Mouse (Mus musculus): ENCODE measurements around the gene Anapc16. TPM values are rescaled to one million over a fixed set of nuclear protein-coding genes. Genes with fewer than 3 reads are reported as not detected.
"Not testable (repeated sequence)": the region's sequence is repeated elsewhere in the genome, so short reads cannot be mapped to it uniquely, and the experiment has no call there.

The Anapc16 gene
- polyA plus RNA-seq, 1 experiment from 2014 or later = 84.7 TPM

GRCm38 (mm10) chr10:60002203-60002602, 732 bp downstream of the Anapc16 start:
- Histone ChIP-seq H3K4me2 (peak overlapping the region; percentile 86), H3K27me3 (replicated peaks) (no peaks in the 10 kb centered on the region), H3K9me3 (replicated peaks) (no peaks in the 10 kb centered on the region), H3K36me3 (peaks cover 7% of the 10 kb centered on the region), H3K4me3 (peak overlapping the region; percentile 81), H3K4me1 (replicated peaks) (peaks cover 18% of the 10 kb centered on the region), H3K9ac (peak overlapping the region; percentile 77), H3K27ac (ENCODE audit: poor library complexity, severe bottlenecking) (peak overlapping the region; percentile 97)
- 4% methylated on average over 12 of the region's 12 CpGs for WGBS
- no peak for ATAC-seq (ENCODE audit: insufficient number of reproducible peaks, low FRiP score)

DNA sequence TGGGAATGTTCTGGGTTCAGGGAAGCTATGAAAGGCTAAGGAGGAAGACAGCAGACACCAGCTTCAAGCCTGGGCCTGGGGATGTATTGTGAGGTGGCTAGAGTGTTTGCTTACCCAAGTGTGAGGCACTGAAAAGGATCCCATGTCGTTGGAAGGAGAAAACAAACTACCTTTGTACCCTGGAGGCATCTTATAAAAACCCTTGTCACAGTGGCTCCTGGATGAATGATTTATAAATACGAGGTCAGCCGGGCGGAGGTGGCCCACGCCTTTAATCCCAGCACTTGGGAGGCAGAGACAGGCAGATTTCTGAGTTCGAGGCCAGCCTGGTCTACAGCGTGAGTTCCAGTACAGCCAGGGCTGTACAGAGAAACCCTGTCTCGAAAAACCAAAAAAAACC, 1.3 kb downstream of the Anapc16 start:
- not testable (repeated sequence) for H3K36me3 ChIP-seq; ATAC-seq (ENCODE audit: insufficient number of reproducible peaks, low FRiP score); H3K27me3 ChIP-seq (replicated peaks); H3K27ac ChIP-seq (ENCODE audit: poor library complexity, severe bottlenecking); H3K9me3 ChIP-seq (replicated peaks)
- WGBS = 89% methylated on average over 8 of the region's 8 CpGs
- H3K4me1 ChIP-seq (replicated peaks) = peaks cover 18% of the 10 kb centered on the region
- peak overlapping the region; percentile 86 for H3K4me2 ChIP-seq
- H3K9ac ChIP-seq = peak overlapping the region; percentile 5; the same call in 1 of the 2 replicates
- peak overlapping the region; percentile 81; the same call in 1 of the 2 replicates for H3K4me3 ChIP-seq

DNA sequence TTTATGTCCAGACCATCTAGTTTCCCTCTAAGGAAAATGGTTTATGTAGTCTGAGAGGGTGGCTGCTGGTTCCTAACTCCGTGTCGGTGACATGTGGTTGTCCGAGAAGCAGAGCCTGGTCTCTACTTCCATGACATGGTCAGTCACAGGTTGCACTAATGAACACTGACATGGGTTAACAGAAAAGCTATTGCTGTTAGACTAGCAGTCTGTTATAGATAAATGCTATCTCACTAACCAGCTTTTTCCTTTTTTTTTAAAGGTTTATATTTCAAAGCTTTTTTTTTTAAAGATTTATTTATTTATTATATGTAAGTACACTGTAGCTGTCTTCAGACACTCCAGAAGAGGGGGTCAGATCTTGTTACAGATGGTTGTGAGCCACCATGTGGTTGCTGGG, 3.9 kb downstream of the Anapc16 start:
- peaks cover 29% of the 10 kb centered on the region for H3K36me3 ChIP-seq
- no peak overlapping the region for H3K27ac ChIP-seq (ENCODE audit: poor library complexity, severe bottlenecking)
- H3K9me3 ChIP-seq (replicated peaks) = no peaks in the 10 kb centered on the region
- ATAC-seq (ENCODE audit: insufficient number of reproducible peaks, low FRiP score) = no peak
- no peak overlapping the region for H3K4me2 ChIP-seq
- H3K27me3 ChIP-seq (replicated peaks) = no peaks in the 10 kb centered on the region
- no peak overlapping the region for H3K4me3 ChIP-seq
- WGBS = 85% methylated on average over 3 of the region's 3 CpGs
- peaks cover 18% of the 10 kb centered on the region for H3K4me1 ChIP-seq (replicated peaks)
- no peak overlapping the region for H3K9ac ChIP-seq

- WGBS = 17% methylated on average over 7 of the region's 7 CpGs
These were observed 5.3 kb downstream of the Anapc16 start for GRCm38 (mm10) chr10:59997591-59997990.

GRCm38 (mm10) chr10:59995889-59996288, 7.0 kb downstream of the Anapc16 start:
- WGBS = 75% methylated on average over 6 of the region's 6 CpGs
- Histone ChIP-seq H3K36me3 (peaks cover 33% of the 10 kb centered on the region), H3K27ac (ENCODE audit: poor library complexity, severe bottlenecking) (no peak overlapping the region)

More at GRCm38 (mm10) chr10:59997591-59997990, 5.3 kb downstream of the Anapc16 start:
- peaks cover 36% of the 10 kb centered on the region for H3K36me3 ChIP-seq
- no peaks in the 10 kb centered on the region for H3K9me3 ChIP-seq (replicated peaks)
- no peak overlapping the region for H3K4me3 ChIP-seq
- no peak overlapping the region for H3K9ac ChIP-seq
- H3K27me3 ChIP-seq (replicated peaks) = no peaks in the 10 kb centered on the region
- no peak overlapping the region for H3K4me2 ChIP-seq
- no peak for ATAC-seq (ENCODE audit: insufficient number of reproducible peaks, low FRiP score)
- peaks cover 15% of the 10 kb centered on the region for H3K4me1 ChIP-seq (replicated peaks)
- no peak overlapping the region for H3K27ac ChIP-seq (ENCODE audit: poor library complexity, severe bottlenecking)

GRCm38 (mm10) chr10:59993813-59994212, 9.1 kb downstream of the Anapc16 start:
- not testable (repeated sequence) for H3K27me3 ChIP-seq (replicated peaks); H3K27ac ChIP-seq (ENCODE audit: poor library complexity, severe bottlenecking); H3K4me3 ChIP-seq; ATAC-seq (ENCODE audit: insufficient number of reproducible peaks, low FRiP score); H3K9ac ChIP-seq; H3K4me2 ChIP-seq; H3K9me3 ChIP-seq (replicated peaks)
- Histone ChIP-seq H3K36me3 (peaks cover 52% of the 10 kb centered on the region), H3K4me1 (replicated peaks) (peaks cover 19% of the 10 kb centered on the region)
- 88% methylated on average over 2 of the region's 3 CpGs for WGBS

More at GRCm38 (mm10) chr10:59995889-59996288, 7.0 kb downstream of the Anapc16 start:
- no peak overlapping the region for H3K9ac ChIP-seq
- H3K4me2 ChIP-seq = no peak overlapping the region
- ATAC-seq (ENCODE audit: insufficient number of reproducible peaks, low FRiP score) = no peak
- no peak overlapping the region for H3K4me3 ChIP-seq
- H3K9me3 ChIP-seq (replicated peaks) = no peaks in the 10 kb centered on the region
- H3K4me1 ChIP-seq (replicated peaks) = peaks cover 20% of the 10 kb centered on the region
- H3K27me3 ChIP-seq (replicated peaks) = no peaks in the 10 kb centered on the region

DNA sequence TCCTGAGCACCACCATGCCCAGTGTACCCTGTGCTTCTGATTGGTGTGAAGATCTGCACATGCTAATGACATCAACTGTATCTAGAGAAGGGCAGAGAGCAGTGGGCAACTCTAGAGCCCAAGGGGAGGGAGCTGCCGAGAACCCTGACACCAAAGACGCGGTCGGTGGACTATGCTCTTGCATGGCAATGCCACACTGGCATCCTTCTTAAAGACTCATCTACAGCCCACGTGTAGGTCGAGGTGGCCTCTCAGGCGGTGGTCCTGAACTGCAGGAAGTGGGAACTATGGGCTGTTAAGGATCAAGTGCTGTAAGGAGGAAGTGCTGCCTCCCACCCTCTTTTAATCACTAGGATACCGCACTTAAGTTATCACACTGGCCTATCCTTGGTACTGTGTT, 10.9 kb downstream of the Anapc16 start:
- Histone ChIP-seq H3K27me3 (replicated peaks) (no peaks in the 10 kb centered on the region), H3K9ac (no peak overlapping the region), H3K4me2 (no peak overlapping the region), H3K27ac (ENCODE audit: poor library complexity, severe bottlenecking) (no peak overlapping the region), H3K36me3 (peaks cover 70% of the 10 kb centered on the region), H3K4me1 (replicated peaks) (peaks cover 19% of the 10 kb centered on the region), H3K4me3 (no peak overlapping the region), H3K9me3 (replicated peaks) (no peaks in the 10 kb centered on the region)
- ATAC-seq (ENCODE audit: insufficient number of reproducible peaks, low FRiP score) = no peak
- 62% methylated on average over 8 of the region's 8 CpGs for WGBS

DNA sequence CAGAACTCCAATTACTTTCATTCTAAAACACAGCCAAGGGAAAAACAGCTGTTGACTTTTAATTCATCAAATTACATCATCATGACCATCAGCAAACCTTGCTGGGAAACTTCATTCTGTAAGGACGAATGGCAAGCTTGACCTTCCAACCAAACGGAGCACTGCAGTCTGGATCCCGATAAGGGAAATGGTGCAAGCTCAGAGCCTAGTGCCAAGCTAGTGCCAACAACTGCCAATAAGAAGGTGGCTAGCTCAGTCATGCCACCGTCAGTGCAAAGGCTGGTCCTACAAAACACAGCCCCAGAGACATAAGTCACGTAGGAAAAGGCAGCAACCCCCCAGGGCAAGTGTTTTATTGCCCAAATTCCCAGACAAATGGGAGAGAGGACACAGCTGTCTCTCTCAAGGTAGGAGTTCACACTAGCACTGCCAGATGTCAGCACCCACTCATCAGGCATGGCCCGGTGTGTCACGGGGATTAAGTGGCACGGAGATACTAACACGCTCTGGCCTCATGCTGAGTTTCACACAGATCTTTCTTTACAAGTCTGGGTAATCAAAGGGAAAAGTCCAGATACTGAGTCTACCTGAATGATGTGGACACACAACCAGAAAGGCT, 11.6 kb downstream of the Anapc16 start:
- peaks cover 72% of the 10 kb centered on the region for H3K36me3 ChIP-seq
- no peaks in the 10 kb centered on the region for H3K27me3 ChIP-seq (replicated peaks)
- H3K4me3 ChIP-seq = no peak overlapping the region
- no peak for ATAC-seq (ENCODE audit: insufficient number of reproducible peaks, low FRiP score)
- H3K27ac ChIP-seq (ENCODE audit: poor library complexity, severe bottlenecking) = no peak overlapping the region
- peaks cover 19% of the 10 kb centered on the region for H3K4me1 ChIP-seq (replicated peaks)
- 57% methylated on average over 9 of the region's 9 CpGs for WGBS
- H3K9me3 ChIP-seq (replicated peaks) = no peaks in the 10 kb centered on the region
- H3K9ac ChIP-seq = no peak overlapping the region
- H3K4me2 ChIP-seq = no peak overlapping the region

- Histone ChIP-seq H3K27me3 (replicated peaks) (no peaks in the 10 kb centered on the region), H3K36me3 (peaks cover 70% of the 10 kb centered on the region), H3K4me1 (replicated peaks) (peaks cover 19% of the 10 kb centered on the region), H3K9ac (no peak overlapping the region), H3K4me3 (no peak overlapping the region), H3K9me3 (replicated peaks) (no peaks in the 10 kb centered on the region), H3K4me2 (no peak overlapping the region), H3K27ac (ENCODE audit: poor library complexity, severe bottlenecking) (no peak overlapping the region)
- ATAC-seq (ENCODE audit: insufficient number of reproducible peaks, low FRiP score) = no peak
- WGBS = 92% methylated on average over 9 of the region's 9 CpGs
These were observed 12.5 kb downstream of the Anapc16 start for GRCm38 (mm10) chr10:59990393-59990792.

DNA sequence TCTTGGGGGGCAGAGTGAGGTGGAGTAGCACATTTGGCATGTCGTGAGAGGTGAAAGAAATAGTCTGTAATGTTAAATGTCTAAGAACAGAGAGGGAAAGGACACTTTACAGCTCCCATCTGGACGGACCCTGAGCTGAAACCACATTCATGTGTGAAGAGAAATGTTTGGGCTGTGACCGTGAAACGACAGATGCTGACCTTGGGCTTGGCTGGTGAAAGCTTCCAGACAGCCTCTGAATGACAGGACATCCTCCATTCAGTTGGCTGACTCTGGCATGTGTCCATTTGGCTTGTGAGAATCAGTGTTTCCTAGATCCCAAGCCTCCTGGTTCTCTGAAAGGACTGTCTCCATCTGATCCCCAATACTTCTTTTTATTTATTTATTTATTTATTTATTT, 14.9 kb downstream of the Anapc16 start:
- Histone ChIP-seq H3K4me1 (replicated peaks) (peaks cover 19% of the 10 kb centered on the region), H3K36me3 (peaks cover 63% of the 10 kb centered on the region), H3K27ac (ENCODE audit: poor library complexity, severe bottlenecking) (no peak overlapping the region), H3K4me3 (no peak overlapping the region), H3K27me3 (replicated peaks) (no peaks in the 10 kb centered on the region), H3K9ac (no peak overlapping the region), H3K4me2 (no peak overlapping the region), H3K9me3 (replicated peaks) (no peaks in the 10 kb centered on the region)
- ATAC-seq (ENCODE audit: insufficient number of reproducible peaks, low FRiP score) = no peak
- 66% methylated on average over 4 of the region's 4 CpGs for WGBS

DNA sequence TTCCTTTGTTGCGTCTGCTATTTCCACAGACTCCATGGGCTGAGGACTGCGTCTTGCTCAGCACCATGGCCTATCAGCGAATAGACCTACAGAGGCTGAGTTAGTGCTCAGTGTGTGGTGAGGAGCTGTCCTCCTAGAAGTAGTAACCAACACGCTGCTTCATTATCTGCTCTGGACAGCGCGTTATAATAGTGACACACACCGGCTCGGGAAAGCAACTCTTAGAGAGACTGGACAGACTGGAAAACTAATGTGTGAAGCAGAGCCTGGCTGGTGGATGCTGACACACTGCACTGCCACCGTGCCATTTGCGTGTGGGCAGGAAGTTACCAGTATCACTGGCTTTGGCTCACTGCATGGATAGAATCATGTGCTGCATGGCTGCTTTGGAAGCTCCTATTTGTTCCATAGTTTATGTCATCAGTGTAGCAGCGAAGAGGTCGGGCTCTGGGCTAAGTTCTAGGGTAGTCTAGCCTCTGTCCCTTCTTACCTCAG, 20.5 kb downstream of the Anapc16 start:
- H3K27ac ChIP-seq (ENCODE audit: poor library complexity, severe bottlenecking) = no peak overlapping the region
- peaks cover 51% of the 10 kb centered on the region for H3K4me1 ChIP-seq (replicated peaks)

DNA sequence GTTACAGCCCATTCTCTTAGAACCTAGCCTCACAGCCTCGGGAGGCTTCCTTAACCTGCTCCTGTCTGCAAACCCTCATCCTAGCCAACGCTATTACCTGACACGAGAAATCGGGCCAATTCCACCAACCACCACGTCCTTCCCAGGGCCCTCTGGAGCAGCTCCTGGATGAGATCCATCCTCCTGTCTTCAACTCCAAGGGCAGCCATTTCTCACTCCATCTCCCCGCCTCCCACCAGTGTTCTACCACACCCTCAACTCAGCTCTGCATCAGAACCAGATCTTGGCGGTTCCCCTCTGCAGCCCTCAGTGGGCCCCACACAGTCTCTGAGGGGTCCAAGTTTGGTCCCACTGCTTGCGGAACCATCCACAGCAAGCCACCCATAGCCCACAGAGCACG, 21.1 kb downstream of the Anapc16 start:
- H3K4me2 ChIP-seq = no peak overlapping the region
- H3K4me3 ChIP-seq = no peak overlapping the region
- H3K27ac ChIP-seq (ENCODE audit: poor library complexity, severe bottlenecking) = peak overlapping the region; percentile 53; the same call in 1 of the 2 replicates
- peaks cover 57% of the 10 kb centered on the region for H3K4me1 ChIP-seq (replicated peaks)
- WGBS = 70% methylated on average over 9 of the region's 9 CpGs
- peaks cover 20% of the 10 kb centered on the region for H3K36me3 ChIP-seq
- no peaks in the 10 kb centered on the region for H3K27me3 ChIP-seq (replicated peaks)
- no peaks in the 10 kb centered on the region for H3K9me3 ChIP-seq (replicated peaks)
- ATAC-seq (ENCODE audit: insufficient number of reproducible peaks, low FRiP score) = no peak
- H3K9ac ChIP-seq = no peak overlapping the region

More for the DNA sequence above, 20.5 kb downstream of the Anapc16 start:
- WGBS = 70% methylated on average over 12 of the region's 12 CpGs
- H3K36me3 ChIP-seq = peaks cover 27% of the 10 kb centered on the region
- ATAC-seq (ENCODE audit: insufficient number of reproducible peaks, low FRiP score) = no peak
- no peaks in the 10 kb centered on the region for H3K27me3 ChIP-seq (replicated peaks)
- H3K9me3 ChIP-seq (replicated peaks) = no peaks in the 10 kb centered on the region
- H3K9ac ChIP-seq = no peak overlapping the region
- H3K4me3 ChIP-seq = no peak overlapping the region
- no peak overlapping the region for H3K4me2 ChIP-seq

All from heart, embryonic 12.5 days (tissue).